Mouse (Mus musculus): ENCODE measurements around the gene Itga5.

GRCm38 (mm10) chr15:103364761-103365160 lies 1.8 kb downstream of the Itga5 start:
- TF ChIP-seq CTCF (conservative IDR thresholded peaks at IDR 0.05 in 1 of 2, IDR thresholded peaks at IDR 0.05 in 1 of 2; ENCODE audit: low read depth in 2 of 2, low read length in 2 of 2) (no peak), EP300 (IDR thresholded peaks at IDR 0.05; ENCODE audit: low read length) (no peak), POLR2A (IDR thresholded peaks at IDR 0.05; ENCODE audit: low read depth, low read length) (no peak), SMC3 (IDR thresholded peaks at IDR 0.05; ENCODE audit: low read depth, low read length) (no peak)
